23 mouse cellular contexts compared by ENCODE assay signal in the genomic region with DNA sequence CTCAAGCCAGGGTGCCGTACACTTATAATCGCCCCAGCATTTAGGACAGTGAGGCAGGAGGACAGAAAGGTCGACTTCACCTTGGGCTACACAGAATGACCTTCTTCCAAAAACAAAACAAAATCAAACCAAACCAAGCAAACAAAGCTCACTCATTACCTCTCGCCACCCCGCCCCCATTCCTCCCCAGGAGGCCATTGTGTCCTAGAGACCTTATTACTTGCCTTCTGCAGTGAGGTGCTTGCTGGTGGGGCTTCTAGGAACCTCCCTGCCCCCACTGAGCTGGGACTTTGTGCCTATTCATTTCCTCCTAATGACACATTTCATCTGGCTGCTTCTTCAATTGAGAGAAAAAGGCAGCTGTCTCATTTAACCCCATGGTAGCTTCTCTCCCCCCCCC. TPM values are rescaled to one million over a fixed set of nuclear protein-coding genes. Genes with fewer than 3 reads are reported as not detected.
"Had no signal": no experiment of that assay in that cellular context is flagged by ENCODE, and none has a peak within 500 bp of the region (broad histone marks: within the 10 kb centered on the region; RNA-seq: fewer than 3 reads in every experiment).

No protein-coding gene starts in this region.

- ATAC-seq: intestine, postnatal 0 days had no signal

- H3K9me3 ChIP-seq: limb, embryonic 15.5 days; liver, embryonic 15.5 days; neural tube, embryonic 15.5 days; stomach, embryonic 15.5 days had no signal

- H3K36me3 ChIP-seq: limb, embryonic 15.5 days; liver, embryonic 15.5 days; neural tube, embryonic 15.5 days; stomach, embryonic 15.5 days had no signal

- H3K9ac ChIP-seq: limb, embryonic 15.5 days; liver, embryonic 15.5 days; lung, embryonic 14.5 days; neural tube, embryonic 15.5 days; stomach, embryonic 15.5 days had no signal

- H3K4me3 ChIP-seq: left cerebral cortex, adult 2 months; limb, embryonic 15.5 days; liver, embryonic 15.5 days; myocyte; neural tube, embryonic 15.5 days; stomach, embryonic 15.5 days had no signal

- H3K27me3 ChIP-seq: limb, embryonic 15.5 days; liver, embryonic 15.5 days; neural tube, embryonic 15.5 days; stomach, embryonic 15.5 days had no signal

- DNase-seq: kidney, adult 8-10 months; lung, embryonic 14.5 days; lung, postnatal 10 days; lung, postnatal 4 days; midbrain, embryonic 14.5 days; right cerebral cortex, postnatal 14 days; thymus, adult 2 months; thymus, postnatal 25 days had no signal

- H3K27ac ChIP-seq: left cerebral cortex, adult 2 months; limb, embryonic 15.5 days; liver, embryonic 15.5 days; neural tube, embryonic 15.5 days; stomach, embryonic 15.5 days had no signal

- H3K4me1 ChIP-seq: limb, embryonic 15.5 days; neural tube, embryonic 15.5 days; stomach, embryonic 15.5 days had no signal

RNA-seq across cellular contexts. Expression of gene Glod5, which starts 9.7 kb away (rescaled TPM):
- total RNA-seq: megakaryocyte-erythroid progenitor cell, adult 5-6 weeks had no signal
- polyA plus RNA-seq: limb, embryonic 11.5 days; limb, embryonic 15.5 days; lung, embryonic 14.5 days; midbrain, embryonic 14.5 days; myocyte; neural tube, embryonic 11.5 days; spleen, adult 2 months; testis, adult 2 months; thymus, adult 2 months; urinary bladder, adult 2 months had no signal

RNA-seq across cellular contexts. Expression of gene Gata1, which starts 30.7 kb away (rescaled TPM):
- total RNA-seq: layer of hippocampus, postnatal 25 days; left cerebral cortex, adult 2 months; left cerebral cortex, postnatal 14 days had no signal
- polyA plus RNA-seq: intestine, postnatal 0 days; midbrain, embryonic 14.5 days; myocyte; neural tube, embryonic 15.5 days had no signal
